Mouse (Mus musculus): ENCODE data around the gene Gm7029.

DNA sequence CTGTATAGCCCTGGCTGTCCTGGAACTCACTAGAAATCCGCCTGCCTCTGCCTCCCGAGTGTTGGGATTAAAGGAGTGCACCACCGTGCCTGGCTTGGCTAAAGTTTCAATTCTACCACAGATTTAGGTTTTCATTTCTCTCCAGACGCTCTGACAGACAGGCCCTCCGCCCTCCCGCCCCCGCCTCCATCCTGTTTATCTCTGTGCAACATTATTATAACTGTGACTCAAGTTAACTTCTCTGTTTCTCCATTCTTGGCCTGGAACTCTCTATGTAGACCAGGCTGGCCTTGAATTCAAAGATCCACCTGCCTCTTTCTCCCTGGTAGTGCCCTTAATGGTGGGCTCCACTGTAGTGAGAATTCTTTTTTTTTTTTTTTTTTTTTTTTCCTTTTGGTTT, 28.9 kb downstream of the Gm7029 start:
- no peak for TF ChIP-seq CTCF (IDR thresholded peaks at IDR 0.05; ENCODE audit: low read depth, low read length)
- TF ChIP-seq POLR2A (IDR thresholded peaks at IDR 0.05; ENCODE audit: extremely low read depth, insufficient read depth, low read length) = no peak

All from liver, adult 2 months (tissue).